Mouse (Mus musculus) forebrain, embryonic 16.5 days (tissue): Measurements from ENCODE around the gene Tcf7l1. TPM values are rescaled to one million over a fixed set of nuclear protein-coding genes. Genes with fewer than 3 reads are reported as not detected.

Source experiments
- ATAC-seq: fragments of 200-750 bp; cut with Nextera tagmentation; 2 replicates; pipeline ENCODE4 v1.8.0; 2017; ENCODE audit warnings: mild to moderate bottlenecking, moderate library complexity
- H3K27ac ChIP-seq: fragments of 300-500 bp; sonication (generic); 2 replicates; pipeline ENCODE4 v1.5.1; 2014; ENCODE audit warnings: low read length, control low read depth
- H3K27me3 ChIP-seq: fragments of 300-500 bp; sonication (generic); replicated peaks from 2 replicates; pipeline ENCODE4 v1.6.1; 2014; ENCODE audit warnings: low read length; ENCODE audit not compliant: control insufficient read depth, insufficient read depth
- H3K36me3 ChIP-seq: fragments of 300-500 bp; sonication (generic); 2 replicates; pipeline ENCODE4 v1.6.1; 2014; ENCODE audit not compliant: control insufficient read depth, insufficient read depth
- H3K4me1 ChIP-seq: fragments of 300-500 bp; sonication (generic); replicated peaks from 2 replicates; pipeline ENCODE4 v1.6.1; 2014; ENCODE audit warnings: low read length; ENCODE audit not compliant: control insufficient read depth, insufficient read depth
- H3K4me2 ChIP-seq: fragments of 300-500 bp; sonication (generic); 2 replicates; pipeline ENCODE4 v1.6.1; 2014; ENCODE audit warnings: mild to moderate bottlenecking, low read length, control low read depth
- H3K4me3 ChIP-seq: fragments of 300-500 bp; sonication (generic); replicated peaks from 2 replicates; pipeline ENCODE4 v1.5.1; 2014; ENCODE audit warnings: mild to moderate bottlenecking, low read length, control low read depth
- H3K9ac ChIP-seq: fragments of 300-500 bp; sonication (generic); replicated peaks from 2 replicates; pipeline ENCODE4 v1.6.1; 2014; ENCODE audit warnings: low read depth, low read length, control low read depth
- H3K9me3 ChIP-seq: fragments of 300-500 bp; sonication (generic); 2 replicates; pipeline ENCODE4 v1.6.1; 2016; ENCODE audit warnings: low read length; ENCODE audit not compliant: control insufficient read depth
- WGBS: fragments of 180-500 bp; shearing (Covaris S2); extraction: QIAGEN DNeasy Blood & Tissue Kit; methylation state at CpG from one replicate; pipeline ENCODE4 v1.1.7; 2014; 5-methylcytosine and 5-hydroxymethylcytosine counted together
- polyA plus RNA-seq: library from polyadenylated mRNA; unstranded; fragments of >200 nt; fragmentation: Nextera tagmentation; extraction: Ambion mirVana; gene quantifications from 2 replicates; pipeline ENCODE4 v1.2.1, GENCODE M21; 2015

Tcf7l1 gene
- polyA plus RNA-seq, 1 experiment from 2014 or later: 4.8 TPM

GRCm38 (mm10) chr6:72619734-72620532 lies 169.1 kb downstream of the Tcf7l1 start:
- no peak overlapping the region for H3K27ac ChIP-seq
- H3K9me3 ChIP-seq: no peaks in the 10 kb centered on the region
- H3K4me3 ChIP-seq: no peak overlapping the region
- no peaks in the 10 kb centered on the region for H3K27me3 ChIP-seq
- H3K9ac ChIP-seq: no peak overlapping the region
- peaks cover 18% of the 10 kb centered on the region for H3K4me1 ChIP-seq
- no peak for ATAC-seq
- no peak overlapping the region for H3K4me2 ChIP-seq
- WGBS: 67% methylated on average over 12 of the region's 12 CpGs
- no peaks in the 10 kb centered on the region for H3K36me3 ChIP-seq

DNA sequence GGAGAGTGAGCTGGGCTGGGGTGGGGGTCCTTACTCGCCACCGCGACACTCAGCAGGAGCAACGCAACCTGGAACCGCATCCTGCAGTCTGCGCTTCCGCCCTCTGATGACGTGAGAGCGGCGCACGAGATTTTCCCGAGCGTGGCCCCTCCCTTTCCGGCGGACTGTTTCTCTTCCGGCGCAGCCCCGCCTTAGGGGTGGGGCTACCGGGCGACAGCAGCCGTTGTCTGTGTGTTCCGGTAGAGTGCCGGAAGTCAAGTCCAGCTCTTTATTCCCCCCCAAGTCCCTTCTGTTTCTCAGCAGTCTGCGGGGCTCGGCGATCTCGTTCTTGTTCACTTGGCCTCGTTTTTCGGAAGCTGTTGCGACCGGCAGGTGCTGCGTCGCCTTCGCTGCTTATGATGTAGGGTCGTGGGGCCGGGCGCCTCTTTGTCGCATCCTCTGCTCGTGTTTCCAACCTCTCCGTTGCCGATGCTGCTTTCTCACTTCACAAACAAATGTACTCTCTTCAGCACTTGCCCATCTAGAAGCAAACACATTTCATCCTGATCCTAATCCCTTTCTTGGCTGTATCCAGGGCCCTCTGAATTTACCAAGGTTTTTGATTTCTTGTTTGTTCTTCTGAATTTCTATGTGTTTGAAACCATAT lies 172.3 kb downstream of the Tcf7l1 start, which contains the start of gene Tgoln1:
Tgoln1 (minus strand) TSS at position 358 of the 646 bp plus-strand sequence.
- no peaks in the 10 kb centered on the region for H3K27me3 ChIP-seq
- peak; percentile 99 for ATAC-seq
- peaks cover 7% of the 10 kb centered on the region; the same call in 1 of the 2 replicates for H3K36me3 ChIP-seq
- peaks cover 32% of the 10 kb centered on the region for H3K4me1 ChIP-seq
- H3K9me3 ChIP-seq: no peaks in the 10 kb centered on the region
- H3K9ac ChIP-seq: peak within 1 kb of the TSS; percentile 82
- peak within 1 kb of the TSS; percentile 96 for H3K27ac ChIP-seq
- H3K4me2 ChIP-seq: peak within 1 kb of the TSS; percentile 96
- H3K4me3 ChIP-seq: peak within 1 kb of the TSS; percentile 55
- under 1% methylated on average over 41 of the region's 41 CpGs for WGBS

DNA sequence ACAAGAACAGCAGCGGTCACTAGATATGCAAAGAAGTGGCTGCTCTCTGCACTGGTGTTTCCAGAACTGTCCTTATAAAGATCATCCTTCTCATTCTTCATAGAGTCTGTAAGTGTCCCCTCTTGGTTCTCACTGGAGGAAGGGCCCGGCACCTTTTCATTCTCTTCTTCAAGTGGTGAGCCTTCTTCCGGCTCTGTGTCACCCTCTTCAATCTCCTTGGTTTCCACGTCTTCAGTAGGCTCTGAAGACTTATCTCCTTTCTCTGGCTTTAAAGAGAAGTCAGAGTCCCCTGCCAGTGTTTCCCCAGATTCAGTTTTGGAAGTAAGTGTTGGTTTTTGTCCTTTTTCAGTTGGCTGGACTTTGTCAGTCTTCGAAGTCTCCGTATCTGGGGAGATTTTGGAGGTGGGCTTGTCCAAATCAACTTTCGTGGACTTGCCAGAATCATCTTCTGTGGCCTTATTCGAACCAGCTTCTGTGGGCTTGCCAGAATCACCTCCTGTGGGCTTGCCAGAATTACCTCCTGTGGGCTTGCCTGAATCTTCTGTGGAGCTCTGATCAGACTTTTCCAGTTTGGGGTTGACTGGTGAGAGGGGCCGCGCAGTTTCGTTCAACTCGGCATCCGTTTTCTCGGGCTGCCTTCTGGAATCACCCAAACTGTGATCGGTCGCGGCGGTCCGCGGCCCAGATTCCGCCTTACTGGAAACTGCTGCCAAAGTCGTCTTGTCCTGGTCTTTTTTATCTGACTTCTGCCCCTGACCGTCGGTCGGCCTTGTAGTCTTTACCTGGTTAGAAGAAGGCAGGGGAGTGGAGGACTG lies 173.3 kb downstream of the Tcf7l1 start:
- Histone ChIP-seq H3K4me1 (peaks cover 32% of the 10 kb centered on the region), H3K4me3 (peak overlapping the region; percentile 55), H3K4me2 (peak overlapping the region; percentile 96), H3K27me3 (no peaks in the 10 kb centered on the region), H3K27ac (0 out of 2 replicates have a peak overlapping the region, but pooled peaks have one; percentile 1), H3K9ac (peak overlapping the region; percentile 56), H3K36me3 (peaks cover 16% of the 10 kb centered on the region), H3K9me3 (no peaks in the 10 kb centered on the region)
- 28% methylated on average over 25 of the region's 25 CpGs for WGBS
- peak; percentile 3; the same call in 1 of the 2 replicates for ATAC-seq

GRCm38 (mm10) chr6:72615151-72615550 lies 173.9 kb downstream of the Tcf7l1 start:
- H3K9me3 ChIP-seq: no peaks in the 10 kb centered on the region
- no peak overlapping the region for H3K27ac ChIP-seq
- peak overlapping the region; percentile 3; the same call in 1 of the 2 replicates for H3K9ac ChIP-seq
- H3K4me2 ChIP-seq: peak overlapping the region; percentile 96
- peaks cover 32% of the 10 kb centered on the region for H3K4me1 ChIP-seq
- H3K27me3 ChIP-seq: no peaks in the 10 kb centered on the region
- 64% methylated on average over 2 of the region's 2 CpGs for whole genome bisulfite sequencing
- no peak for ATAC-seq
- peak overlapping the region; percentile 55 for H3K4me3 ChIP-seq
- H3K36me3 ChIP-seq: peaks cover 16% of the 10 kb centered on the region

DNA sequence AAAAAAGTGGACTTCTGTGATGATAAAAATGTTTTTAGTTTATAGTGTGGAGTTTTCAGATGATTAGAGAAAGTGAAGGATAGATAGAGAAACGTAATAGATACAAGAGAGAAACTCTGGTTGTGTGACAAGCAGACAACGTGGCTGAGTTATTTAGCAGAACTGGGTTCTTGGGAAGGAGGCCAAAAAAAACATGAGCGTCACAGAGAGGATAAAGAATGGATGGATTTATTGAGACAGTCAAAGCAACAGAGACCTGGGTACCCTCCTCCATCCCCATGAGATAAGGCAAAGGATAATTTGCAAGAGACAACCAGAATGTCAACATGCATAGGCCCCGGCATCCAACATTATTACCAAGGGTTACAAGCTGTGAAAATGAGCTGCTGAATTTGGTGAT lies 178.8 kb downstream of the Tcf7l1 start:
- no peaks in the 10 kb centered on the region for H3K9me3 ChIP-seq
- WGBS: 82% methylated on average over 4 of the region's 4 CpGs
- peaks cover 32% of the 10 kb centered on the region for H3K36me3 ChIP-seq

DNA sequence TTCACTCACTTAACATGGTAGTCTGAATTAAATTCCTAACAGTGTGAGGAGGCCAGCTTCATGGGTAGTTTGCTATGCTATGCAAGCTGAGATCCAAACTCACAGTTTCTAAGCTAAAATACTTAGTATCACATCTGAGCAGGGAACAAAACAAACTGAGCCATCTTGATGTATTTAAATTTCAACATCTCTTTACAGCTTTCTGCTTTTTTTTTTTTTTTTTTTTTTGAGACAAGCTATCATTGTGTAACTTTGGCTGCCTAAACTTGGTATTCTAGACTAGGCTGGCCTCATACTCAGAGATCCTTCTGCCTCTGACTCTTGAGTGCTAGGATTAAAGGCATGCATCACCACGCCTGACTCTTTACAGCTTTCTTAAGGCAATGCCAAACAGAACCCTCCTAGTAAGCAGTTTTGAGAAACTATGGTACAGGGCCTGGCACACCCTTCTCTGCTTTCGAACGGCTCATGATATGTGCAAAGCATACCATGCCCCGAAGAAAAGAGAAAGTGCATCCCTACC lies 180.3 kb downstream of the Tcf7l1 start:
- Histone ChIP-seq H3K4me3 (no peak overlapping the region), H3K9me3 (no peaks in the 10 kb centered on the region), H3K9ac (no peak overlapping the region), H3K4me1 (peaks cover 3% of the 10 kb centered on the region; the same call in 1 of the 2 replicates), H3K4me2 (no peak overlapping the region), H3K27me3 (no peaks in the 10 kb centered on the region), H3K27ac (no peak overlapping the region), H3K36me3 (peaks cover 32% of the 10 kb centered on the region)
- ATAC-seq: no peak
- WGBS: 87% methylated on average over 4 of the region's 4 CpGs

More for the DNA sequence above, 178.8 kb downstream of the Tcf7l1 start:
- H3K27ac ChIP-seq: no peak overlapping the region
- no peaks in the 10 kb centered on the region for H3K27me3 ChIP-seq
- H3K4me2 ChIP-seq: no peak overlapping the region
- ATAC-seq: no peak
- peaks cover 17% of the 10 kb centered on the region for H3K4me1 ChIP-seq
- no peak overlapping the region for H3K4me3 ChIP-seq
- no peak overlapping the region for H3K9ac ChIP-seq

DNA sequence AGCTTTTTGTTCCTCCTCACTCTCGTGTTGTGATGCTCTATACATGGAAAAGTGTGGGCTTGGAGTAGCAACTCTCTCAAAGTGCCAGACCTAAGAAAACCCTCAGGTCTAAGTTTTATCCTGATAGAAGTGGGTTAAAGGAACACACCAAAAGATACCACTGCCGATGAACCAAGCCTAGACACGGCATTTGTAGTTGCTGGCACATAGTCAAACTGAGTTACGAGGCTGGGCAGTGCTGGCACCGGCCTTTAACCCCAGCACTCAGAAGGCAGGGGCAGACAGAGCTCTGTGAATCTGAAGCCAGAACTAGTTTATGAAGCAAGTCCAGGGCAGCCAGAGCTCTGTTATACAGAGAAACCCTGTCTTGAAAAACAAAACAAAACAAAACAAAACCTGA lies 181.4 kb downstream of the Tcf7l1 start:
- Histone ChIP-seq H3K4me2 (no peak overlapping the region), H3K4me3 (no peak overlapping the region), H3K9ac (no peak overlapping the region), H3K27ac (no peak overlapping the region), H3K27me3 (no peaks in the 10 kb centered on the region), H3K4me1 (no peaks in the 10 kb centered on the region), H3K36me3 (peaks cover 27% of the 10 kb centered on the region), H3K9me3 (no peaks in the 10 kb centered on the region)
- no peak for ATAC-seq
- WGBS: 87% methylated on average over 5 of the region's 5 CpGs

DNA sequence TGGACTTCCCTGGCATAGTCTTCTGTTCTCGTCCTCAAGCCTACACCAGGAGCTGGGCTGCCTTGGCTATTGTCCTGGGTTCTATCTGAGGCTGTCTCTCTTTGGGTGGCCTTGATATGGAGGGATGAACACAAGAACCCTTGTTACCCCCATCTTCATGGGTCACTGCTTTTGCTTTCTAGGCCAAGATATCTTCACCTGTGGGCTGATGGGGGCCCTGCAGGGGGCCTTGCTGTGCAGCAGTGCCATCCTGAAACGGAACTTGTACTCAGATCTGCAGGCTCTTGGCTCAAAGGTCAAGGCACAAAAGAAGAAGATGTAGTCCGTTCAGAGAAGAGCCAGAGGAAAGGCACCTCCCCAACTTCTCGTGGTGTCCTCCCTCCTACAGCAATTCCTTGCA lies 182.0 kb downstream of the Tcf7l1 start:
- no peak overlapping the region for H3K4me3 ChIP-seq
- no peaks in the 10 kb centered on the region for H3K4me1 ChIP-seq
- 83% methylated on average over 4 of the region's 4 CpGs for WGBS
- H3K36me3 ChIP-seq: peaks cover 27% of the 10 kb centered on the region
- no peak overlapping the region for H3K27ac ChIP-seq
- no peak overlapping the region for H3K4me2 ChIP-seq
- no peaks in the 10 kb centered on the region for H3K27me3 ChIP-seq
- no peaks in the 10 kb centered on the region for H3K9me3 ChIP-seq
- ATAC-seq: no peak
- H3K9ac ChIP-seq: no peak overlapping the region
